In genomic region chr11:97399958-97400710, GRCm38 (mm10) we compare ENCODE assay signal across 8 mouse cellular contexts. TPM values are rescaled to one million over a fixed set of nuclear protein-coding genes. Genes with fewer than 3 reads are reported as not detected.
DNase-seq lines count a peak whose midpoint lies in the region; ATAC-seq and TF ChIP-seq lines count a peak whose summit lies in the region.

No protein-coding gene starts in this region.

- peak overlapping the region; percentile 65 for H3K4me3 ChIP-seq in gastrocnemius, adult 2 months
- peak overlapping the region; percentile 29 for H3K4me3 ChIP-seq in hindbrain, postnatal 0 days (ENCODE audit: low read length)
- H3K4me3 ChIP-seq in megakaryocyte, embryonic 14.5 days (replicated peaks): peak overlapping the region; percentile 88

- peak; percentile 100 for TF ChIP-seq CTCF in gastrocnemius, adult 2 months (IDR thresholded peaks at IDR 0.05)
- TF ChIP-seq CTCF in hindbrain, postnatal 0 days (IDR thresholded peaks at IDR 0.05; ENCODE audit: low read depth): peak; percentile 96

- H3K9ac ChIP-seq in hindbrain, postnatal 0 days (replicated peaks; ENCODE audit: low read length): peak overlapping the region; percentile 41; the same call in 1 of the 2 replicates

- no peak overlapping the region for H3K27ac ChIP-seq in gastrocnemius, adult 2 months
- peak overlapping the region; percentile 76 for H3K27ac ChIP-seq in hindbrain, postnatal 0 days

- no peaks in the 10 kb centered on the region for H3K9me3 ChIP-seq in hindbrain, postnatal 0 days (ENCODE audit: low read length)
- H3K9me3 ChIP-seq in megakaryocyte, embryonic 14.5 days: no peaks in the 10 kb centered on the region

- no peaks in the 10 kb centered on the region for H3K27me3 ChIP-seq in hindbrain, postnatal 0 days (ENCODE audit: insufficient read depth, low read length)
- peaks cover 43% of the 10 kb centered on the region for H3K27me3 ChIP-seq in megakaryocyte, embryonic 14.5 days (replicated peaks)

- ATAC-seq in activated CD4-positive, CD25-positive, alpha-beta regulatory T cell, adult 4 months: peak; percentile 86
- ATAC-seq in hindbrain, postnatal 0 days: peak; percentile 80

- intact Hi-C loops in gastrocnemius, adult 2 months (cut with DNase I): loop anchor here (1.0 kb wide), 1 partner anchor 43 kb away; no protein-coding TSS in a partner anchor

- H3K4me2 ChIP-seq in hindbrain, postnatal 0 days (ENCODE audit: low read depth, low read length): peak overlapping the region; percentile 65

- H3K4me1 ChIP-seq in hindbrain, postnatal 0 days (ENCODE audit: insufficient read depth, low read length): peaks cover 9% of the 10 kb centered on the region
- peaks cover 47% of the 10 kb centered on the region for H3K4me1 ChIP-seq in megakaryocyte, embryonic 14.5 days

- WGBS in hindbrain, postnatal 0 days: 3% methylated on average over 23 of the region's 23 CpGs

- DNase-seq in cerebellum, postnatal 4 days (ENCODE audit: low spot score in 2 of 2): peak; percentile 66 to 85
- peak; percentile 89 for DNase-seq in gastrocnemius, adult 2 months
- peak; percentile 93 for DNase-seq in hindbrain, postnatal 0 days (ENCODE audit: low spot score)
- DNase-seq in left cerebral cortex, adult 8-10 months (ENCODE audit: low spot score in 2 of 2): peak; percentile 70 to 76
- peak; percentile 79 to 86 for DNase-seq in right cerebral cortex, adult 2 months (ENCODE audit: low spot score in 2 of 2)
- peak; percentile 67 for DNase-seq in urinary bladder, postnatal 25 days (ENCODE audit: low spot score)

- H3K36me3 ChIP-seq in hindbrain, postnatal 0 days (ENCODE audit: insufficient read depth, low read length): peaks cover 11% of the 10 kb centered on the region; the same call in 1 of the 2 replicates
- peaks cover 19% of the 10 kb centered on the region for H3K36me3 ChIP-seq in megakaryocyte, embryonic 14.5 days (replicated peaks; ENCODE audit: low read length)

RNA-seq across cellular contexts. Expression of gene Arhgap23, which starts 15.2 kb away (rescaled TPM):
- polyA plus RNA-seq in activated CD4-positive, CD25-positive, alpha-beta regulatory T cell, adult 4 months (2017; shearing (Covaris generic)): not detected
- 1 to 10 TPM; 5.9 to 7.5 TPM for total RNA-seq in gastrocnemius, adult 2 months (2021)
- 75.2 and 86.8 TPM in 2 replicates for total RNA-seq in hindbrain, postnatal 0 days (2014; rRNA removed)
- 7.3 and 7.7 TPM in 2 replicates for polyA plus RNA-seq in hindbrain, postnatal 0 days (2015; fragmentation: Nextera tagmentation; extraction: Ambion mirVana)
- total RNA-seq in left cerebral cortex, adult 8-10 months (2022): 10 to 100 TPM; 72.5 to 74.5 (median 73.4) TPM
- 85.6 and 94.5 TPM in 2 replicates for polyA plus RNA-seq in megakaryocyte, embryonic 14.5 days (2012; ENCODE audit: insufficient read depth, low replicate concordance)

RNA-seq across cellular contexts. Expression of gene Socs7, which starts 37.8 kb away (rescaled TPM):
- 1 to 10 TPM; 6.1 to 7.8 TPM for polyA plus RNA-seq in activated CD4-positive, CD25-positive, alpha-beta regulatory T cell, adult 4 months (2017; shearing (Covaris generic))
- 10 to 100 TPM; 43.2 to 48.6 TPM for total RNA-seq in gastrocnemius, adult 2 months (2021)
- total RNA-seq in hindbrain, postnatal 0 days (2014; rRNA removed): 49.5 and 59.0 TPM in 2 replicates
- polyA plus RNA-seq in hindbrain, postnatal 0 days (2015; fragmentation: Nextera tagmentation; extraction: Ambion mirVana): 5.5 and 5.9 TPM in 2 replicates
- total RNA-seq in left cerebral cortex, adult 8-10 months (2022): 10 to 100 TPM; 70.3 to 77.2 (median 75.1) TPM
- polyA plus RNA-seq in megakaryocyte, embryonic 14.5 days (2012; ENCODE audit: insufficient read depth, low replicate concordance): 0.91 and 1.5 TPM in 2 replicates

RNA-seq across cellular contexts. Expression of gene Gpr179, which starts 48.3 kb away (rescaled TPM):
- under 1 TPM; 0.11 to 0.45 TPM for polyA plus RNA-seq in activated CD4-positive, CD25-positive, alpha-beta regulatory T cell, adult 4 months (2017; shearing (Covaris generic))
- under 1 TPM in 1 of 2 experiments, not detected in 1; 0.03 TPM for total RNA-seq in gastrocnemius, adult 2 months (2021)
- 1.8 and 1.9 TPM in 2 replicates for total RNA-seq in hindbrain, postnatal 0 days (2014; rRNA removed)
- polyA plus RNA-seq in hindbrain, postnatal 0 days (2015; fragmentation: Nextera tagmentation; extraction: Ambion mirVana): 0.61 and 1.0 TPM in 2 replicates
- total RNA-seq in left cerebral cortex, adult 8-10 months (2022): under 1 TPM; 0.20 to 0.50 (median 0.28) TPM
- polyA plus RNA-seq in megakaryocyte, embryonic 14.5 days (2012; ENCODE audit: insufficient read depth, low replicate concordance): 0.04 TPM in 1 of 2 replicates, not detected in the other

Comparison
In these comparisons a context has a peak if more than half of its experiments do, and no peak if none do; other contexts are left out.
1. H3K4me3 ChIP-seq: peak in every context shown above with its lines; median percentile 88 in megakaryocyte, embryonic 14.5 days; 65 in gastrocnemius, adult 2 months; 29 in hindbrain, postnatal 0 days.